Mouse (Mus musculus): Measurements from ENCODE around the gene Abcc1.

- no peak for TF ChIP-seq CTCF (conservative IDR thresholded peaks at IDR 0.05; ENCODE audit: insufficient read depth, insufficient read length, low read depth, low read length)
- TF ChIP-seq POLR2A (IDR thresholded peaks at IDR 0.05; ENCODE audit: low read depth, low read length), result no peak
These were observed 11.5 kb downstream of the Abcc1 start for GRCm38 (mm10) chr16:14372817-14373301.

Data from kidney, adult 2 months (tissue).